Mouse (Mus musculus): ENCODE results near the gene B230118H07Rik.

The B230118H07Rik gene

DNA sequence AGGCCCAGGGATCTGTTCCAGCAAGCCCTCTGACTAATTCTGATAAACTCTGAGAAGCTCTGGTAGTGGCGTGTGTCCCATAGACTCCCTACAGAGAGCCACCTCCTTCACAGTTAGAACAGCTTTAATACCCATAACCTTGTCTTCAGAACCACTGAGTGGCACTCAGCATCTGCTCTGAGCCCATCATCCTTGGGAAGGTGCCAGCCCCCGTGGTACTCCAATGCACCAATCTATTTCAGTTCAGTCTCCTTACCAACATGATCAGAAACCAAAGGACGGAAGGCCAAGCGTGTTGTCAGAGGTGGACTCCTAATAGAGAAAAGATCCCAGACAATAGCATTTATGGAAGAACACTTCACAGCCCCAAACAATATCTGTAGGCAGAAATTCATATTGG lies 124.2 kb downstream of the B230118H07Rik start:
- DNase-seq (ENCODE audit: low spot score in 2 of 2) = no peak

GRCm38 (mm10) chr2:101520503-101520902 lies 128.8 kb downstream of the B230118H07Rik start:
- no peak for DNase-seq (ENCODE audit: low spot score in 2 of 2)

DNA sequence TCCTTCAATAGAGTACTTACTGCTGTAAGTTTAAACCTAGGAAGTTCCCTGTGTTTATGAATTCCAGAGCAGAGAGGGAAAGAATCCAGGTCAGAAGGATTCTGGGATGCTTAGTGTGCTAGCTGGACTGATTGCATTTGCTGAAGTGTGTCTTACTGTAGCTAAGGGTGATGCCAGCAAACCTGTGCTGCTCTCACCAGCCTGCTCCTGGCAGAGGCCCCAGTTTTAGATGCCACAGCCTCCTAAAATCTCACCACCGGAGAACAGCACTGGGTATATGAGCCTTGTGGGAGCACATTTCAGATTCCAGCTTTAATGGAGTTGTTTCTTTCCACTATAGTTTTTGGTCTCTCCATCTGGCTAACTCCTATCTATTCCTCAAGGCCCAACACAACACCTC lies 129.4 kb downstream of the B230118H07Rik start:
- DNase-seq (ENCODE audit: low spot score in 2 of 2) = no peak

Measured in right cerebral cortex, postnatal 36 days (tissue).